Mouse (Mus musculus) hindbrain, embryonic 14.5 days (tissue): ENCODE measurements around the gene 9230102O04Rik. TPM values are rescaled to one million over a fixed set of nuclear protein-coding genes. Genes with fewer than 3 reads are reported as not detected.

Experiments used
- ATAC-seq: fragments of 200-750 bp; cut with Nextera tagmentation; 2 replicates; pipeline ENCODE4 v1.8.0; 2017; ENCODE audit warnings: moderate number of reproducible peaks, mild to moderate bottlenecking, moderate TSS enrichment, moderate library complexity; ENCODE audit not compliant: low FRiP score
- DNase-seq: peaks from one replicate; pipeline ENCODE4 v3.0.0-alpha.2; 2015; ENCODE audit warnings: low spot score
- H3K27ac ChIP-seq: fragments of 300-500 bp; sonication (generic); 2 replicates; pipeline ENCODE4 v1.5.1; 2014; ENCODE audit warnings: mild to moderate bottlenecking, moderate library complexity
- H3K27me3 ChIP-seq: fragments of 300-500 bp; sonication (generic); 2 replicates; pipeline ENCODE4 v1.6.1; 2014; ENCODE audit warnings: mild to moderate bottlenecking, low read length, mixed read lengths; ENCODE audit not compliant: control insufficient read depth, insufficient read depth
- H3K36me3 ChIP-seq: fragments of 300-500 bp; sonication (generic); replicated peaks from 2 replicates; pipeline ENCODE4 v1.6.1; 2014; ENCODE audit not compliant: control insufficient read depth, insufficient read depth
- H3K4me1 ChIP-seq: fragments of 300-500 bp; sonication (generic); replicated peaks from 2 replicates; pipeline ENCODE4 v1.6.1; 2014; ENCODE audit warnings: antibody characterized with exemption, low read length, mixed read lengths; ENCODE audit not compliant: control insufficient read depth, insufficient read depth
- H3K4me2 ChIP-seq: fragments of 300-500 bp; sonication (generic); replicated peaks from 2 replicates; pipeline ENCODE4 v1.6.1; 2014; ENCODE audit warnings: mild to moderate bottlenecking, moderate library complexity
- H3K4me3 ChIP-seq: fragments of 300-500 bp; sonication (generic); replicated peaks from 2 replicates; pipeline ENCODE4 v1.5.1; 2014; ENCODE audit warnings: mild to moderate bottlenecking, low read length
- H3K9ac ChIP-seq: fragments of 300-500 bp; sonication (generic); 2 replicates; pipeline ENCODE4 v1.6.1; 2014
- H3K9me3 ChIP-seq: fragments of 300-500 bp; sonication (generic); 2 replicates; pipeline ENCODE4 v1.6.1; 2016; ENCODE audit warnings: low read length; ENCODE audit not compliant: control insufficient read depth
- WGBS: fragments of 180-500 bp; shearing (Covaris S2); extraction: QIAGEN DNeasy Blood & Tissue Kit; methylation state at CpG from one replicate; pipeline ENCODE4 v1.1.7; 2014; 5-methylcytosine and 5-hydroxymethylcytosine counted together
- polyA plus RNA-seq: library from polyadenylated mRNA; unstranded; fragments of >200 nt; fragmentation: Nextera tagmentation; extraction: Ambion mirVana; gene quantifications from 2 replicates; pipeline ENCODE4 v1.2.1, GENCODE M21; 2014

The 9230102O04Rik gene
- polyA plus RNA-seq, 1 experiment from 2014 or later, result 1.1 TPM

DNA sequence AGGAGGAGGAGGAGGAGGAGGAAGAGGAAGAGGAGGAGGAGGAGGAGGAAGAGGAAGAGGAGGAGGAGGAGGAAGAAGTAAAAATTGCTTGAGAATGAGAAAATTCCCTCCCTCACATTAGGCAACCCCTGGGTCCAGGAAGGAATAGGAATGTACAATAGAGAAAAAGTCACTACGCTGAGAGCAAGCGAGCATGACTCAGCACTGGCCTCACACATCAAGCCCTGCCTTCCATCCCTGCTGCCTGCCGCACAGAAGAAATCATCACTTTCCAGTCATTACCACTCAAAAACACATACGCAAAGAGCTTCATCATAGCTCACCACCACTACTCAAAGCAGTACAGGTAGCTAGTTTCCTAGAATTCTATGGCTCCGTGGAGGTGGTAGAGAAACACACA is 28.6 kb downstream of the 9230102O04Rik start:
- no peak for ATAC-seq
- Histone ChIP-seq H3K27ac (no peak overlapping the region), H3K27me3 (no peaks in the 10 kb centered on the region), H3K4me3 (no peak overlapping the region), H3K36me3 (no peaks in the 10 kb centered on the region), H3K9ac (no peak overlapping the region), H3K4me1 (no peaks in the 10 kb centered on the region), H3K4me2 (no peak overlapping the region), H3K9me3 (no peaks in the 10 kb centered on the region)
- DNase-seq, result no peak
- 90% methylated on average over 5 of the region's 5 CpGs for WGBS

DNA sequence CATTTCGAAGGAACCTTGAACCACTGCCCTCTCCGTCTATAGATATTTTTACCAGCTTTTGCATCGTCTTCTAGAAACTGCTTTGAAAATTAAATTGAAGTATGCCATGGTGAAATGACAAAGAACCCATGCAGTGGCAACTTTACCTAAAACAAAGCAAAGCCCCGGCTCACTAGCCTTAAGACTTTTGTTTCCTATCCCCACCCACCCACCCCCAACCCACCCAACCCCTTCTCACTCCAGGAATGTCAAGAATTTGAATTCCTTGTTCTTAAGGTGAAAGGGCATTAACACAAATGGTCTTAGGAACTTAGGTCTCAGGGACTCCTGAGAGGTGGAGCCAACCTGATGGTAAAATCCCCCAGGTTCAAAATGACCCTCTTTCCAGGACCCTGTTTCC is 33.5 kb downstream of the 9230102O04Rik start:
- H3K36me3 ChIP-seq, result no peaks in the 10 kb centered on the region
- H3K9ac ChIP-seq, result no peak overlapping the region
- H3K9me3 ChIP-seq, result no peaks in the 10 kb centered on the region
- no peak overlapping the region for H3K4me2 ChIP-seq
- ATAC-seq (no peak), DNase-seq (no peak)
- H3K27ac ChIP-seq, result no peak overlapping the region
- H3K4me3 ChIP-seq, result no peak overlapping the region
- WGBS, result 33% methylated on average over 4 of the region's 4 CpGs
- H3K4me1 ChIP-seq, result peaks cover 4% of the 10 kb centered on the region; the same call in 1 of the 2 replicates
- no peaks in the 10 kb centered on the region for H3K27me3 ChIP-seq

GRCm38 (mm10) chr2:9852851-9853576 is 36.3 kb downstream of the 9230102O04Rik start:
- no peak overlapping the region for H3K9ac ChIP-seq
- peak overlapping the region; percentile 26 for H3K4me2 ChIP-seq
- ATAC-seq (no peak; the same call in 1 of the 2 replicates), DNase-seq (no peak)
- peaks cover 4% of the 10 kb centered on the region; the same call in 1 of the 2 replicates for H3K4me1 ChIP-seq
- no peaks in the 10 kb centered on the region for H3K9me3 ChIP-seq
- no peak overlapping the region for H3K4me3 ChIP-seq
- H3K36me3 ChIP-seq, result no peaks in the 10 kb centered on the region
- no peaks in the 10 kb centered on the region for H3K27me3 ChIP-seq
- H3K27ac ChIP-seq, result no peak overlapping the region
- 34% methylated on average over 13 of the region's 13 CpGs for WGBS

GRCm38 (mm10) chr2:9835195-9835594 is 54.1 kb downstream of the 9230102O04Rik start:
- peak; percentile 69; the same call in 1 of the 2 replicates for ATAC-seq
- no peaks in the 10 kb centered on the region for H3K4me1 ChIP-seq
- H3K9ac ChIP-seq, result no peak overlapping the region
- no peak overlapping the region for H3K4me3 ChIP-seq
- H3K27me3 ChIP-seq, result no peaks in the 10 kb centered on the region
- no peaks in the 10 kb centered on the region for H3K36me3 ChIP-seq
- H3K27ac ChIP-seq, result no peak overlapping the region
- DNase-seq, result peak; percentile 29
- 52% methylated on average over 7 of the region's 7 CpGs for WGBS
- no peak overlapping the region for H3K4me2 ChIP-seq
- no peaks in the 10 kb centered on the region for H3K9me3 ChIP-seq

GRCm38 (mm10) chr2:9833712-9834111 is 55.6 kb downstream of the 9230102O04Rik start:
- no peaks in the 10 kb centered on the region for H3K4me1 ChIP-seq
- DNase-seq (no peak), ATAC-seq (no peak)
- H3K27ac ChIP-seq, result no peak overlapping the region
- 89% methylated on average over 7 of the region's 7 CpGs for WGBS
- no peaks in the 10 kb centered on the region for H3K27me3 ChIP-seq
- H3K36me3 ChIP-seq, result no peaks in the 10 kb centered on the region
- no peaks in the 10 kb centered on the region for H3K9me3 ChIP-seq
- H3K4me2 ChIP-seq, result no peak overlapping the region
- H3K4me3 ChIP-seq, result no peak overlapping the region
- H3K9ac ChIP-seq, result no peak overlapping the region

Other genes with a start within 250 kb of the 9230102O04Rik start
- gene 4930412O13Rik, start 8.3 kb downstream of the 9230102O04Rik start, polyA plus RNA-seq, result 0.36 and 0.52 TPM in 2 replicates
- gene Gata3, start 494 bp upstream of the 9230102O04Rik start, polyA plus RNA-seq, result 28.2 and 29.0 TPM in 2 replicates
- gene Taf3, start 159.1 kb upstream of the 9230102O04Rik start, polyA plus RNA-seq, result 12.6 and 13.1 TPM in 2 replicates
- 649 and 654 TPM in 2 replicates for gene Atp5c1, start 191.0 kb upstream of the 9230102O04Rik start, polyA plus RNA-seq
- gene Kin, start 191.1 kb upstream of the 9230102O04Rik start, polyA plus RNA-seq, result 26.5 and 29.1 TPM in 2 replicates
- 3.4 and 4.1 TPM in 2 replicates for gene Itih2, start 241.9 kb upstream of the 9230102O04Rik start, polyA plus RNA-seq